Mouse (Mus musculus) gastrocnemius, postnatal 25 days (tissue): ENCODE measurements around the gene Sept11. TPM values are rescaled to one million over a fixed set of nuclear protein-coding genes. Genes with fewer than 3 reads are reported as not detected.

Experiments
- DNase-seq: peaks from one replicate; pipeline ENCODE4 v3.0.0; 2022
- total RNA-seq, 2 experiments: library from RNA; stranded (reverse); gene quantifications; 1 replicate in 1 of 2; 2 replicates in 1 of 2; pipeline ENCODE4 v1.2.3; 2021

Sept11 gene
- total RNA-seq, 2 experiments from 2014 or later: 75.1 to 79.4 TPM

GRCm38 (mm10) chr5:93093638-93094527 is 646 bp downstream of the Sept11 start:
- peak; percentile 40 for DNase-seq

DNA sequence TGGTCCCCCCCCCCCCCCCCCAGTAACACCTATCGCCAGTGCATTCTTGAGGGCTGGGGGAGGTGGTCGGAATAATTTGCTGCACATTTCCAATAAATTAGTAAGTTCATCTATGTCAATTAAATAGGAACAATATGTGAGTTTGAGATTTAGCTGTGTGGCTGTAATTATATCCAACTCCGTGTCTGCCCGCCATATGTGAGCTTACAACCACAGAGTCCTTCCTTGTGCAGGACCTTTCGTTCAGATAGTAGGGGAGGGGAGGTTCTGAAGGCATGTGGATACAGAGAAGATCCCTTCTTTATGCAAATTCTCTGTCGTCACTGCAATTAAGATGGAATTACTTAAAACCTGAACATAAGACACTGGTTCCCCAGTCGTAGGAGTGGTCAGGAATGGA is 2.1 kb downstream of the Sept11 start:
- no peak for DNase-seq

DNA sequence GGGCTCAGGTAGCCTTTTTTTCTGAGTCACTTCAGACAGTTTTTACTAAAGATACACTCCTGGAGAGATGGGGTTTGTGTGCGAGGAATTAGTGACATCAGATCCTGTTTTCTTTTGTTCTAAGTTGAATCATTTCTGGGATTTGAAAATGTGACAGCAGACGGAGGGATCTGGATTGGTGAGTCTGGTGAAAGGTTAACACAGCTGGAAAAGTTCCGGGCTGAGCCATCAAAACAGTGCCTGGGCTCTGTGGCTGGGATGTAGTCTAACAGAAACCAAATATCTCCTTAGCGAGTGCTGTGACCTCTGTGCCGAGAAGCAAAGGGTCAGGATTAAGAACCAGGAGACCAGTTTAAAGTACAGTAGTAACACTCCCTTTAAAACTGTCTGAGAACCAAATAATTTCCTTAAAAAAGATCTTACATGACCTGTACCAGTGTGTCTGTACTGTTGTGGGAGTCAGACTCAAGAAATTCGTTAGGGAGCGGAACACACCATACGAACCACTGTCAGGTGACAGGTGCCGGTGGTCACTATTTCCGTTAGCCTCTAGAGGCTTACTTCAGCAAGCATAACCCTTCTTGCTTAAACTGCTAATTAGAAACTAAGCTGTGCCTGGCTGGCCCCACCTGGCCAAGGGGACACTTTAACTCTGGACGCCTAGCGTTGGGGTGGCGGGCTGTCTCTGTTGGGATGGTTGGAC is 4.1 kb downstream of the Sept11 start:
- peak; percentile 24 for DNase-seq

DNA sequence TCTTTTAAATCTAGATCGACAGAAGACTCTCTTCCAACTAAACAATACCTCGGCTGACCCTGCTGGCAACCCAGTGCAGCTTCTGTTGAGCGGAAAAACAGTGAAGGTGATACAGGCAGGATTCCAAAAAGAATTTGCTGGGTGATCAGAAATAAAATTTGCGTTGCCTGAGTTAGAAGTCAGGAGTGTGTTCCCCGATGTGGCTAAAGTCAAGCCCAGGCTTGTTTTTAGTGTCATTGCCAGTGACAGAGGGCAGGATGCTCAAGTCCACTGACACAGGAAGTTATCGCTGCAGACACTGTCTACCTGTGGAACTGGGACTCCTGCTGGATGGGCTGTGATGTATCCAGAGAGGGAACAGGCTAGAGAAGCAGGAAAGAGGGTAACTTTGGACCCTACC is 5.0 kb downstream of the Sept11 start:
- no peak for DNase-seq

- no peak for DNase-seq
These were observed 5.6 kb downstream of the Sept11 start for GRCm38 (mm10) chr5:93098811-93099210.

DNA sequence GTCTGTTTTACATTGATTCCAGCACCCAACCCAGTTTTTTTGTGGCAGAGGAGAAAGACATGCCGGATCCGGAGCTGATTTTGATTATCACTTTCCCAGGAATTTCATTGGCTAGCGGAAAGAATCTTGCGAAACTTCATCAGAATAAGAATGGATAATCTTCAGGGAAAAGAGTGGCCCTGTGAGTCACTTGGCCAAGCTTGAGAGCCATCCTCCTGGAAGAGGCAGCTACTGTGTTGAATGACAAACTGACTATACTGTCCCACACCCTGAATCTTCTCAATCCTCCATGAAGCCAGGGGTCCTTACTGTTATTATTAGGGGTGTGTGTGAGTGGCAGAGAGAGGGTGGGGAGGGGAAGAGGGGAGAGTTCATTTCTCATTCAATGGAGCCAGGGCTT is 7.7 kb downstream of the Sept11 start:
- no peak for DNase-seq

DNA sequence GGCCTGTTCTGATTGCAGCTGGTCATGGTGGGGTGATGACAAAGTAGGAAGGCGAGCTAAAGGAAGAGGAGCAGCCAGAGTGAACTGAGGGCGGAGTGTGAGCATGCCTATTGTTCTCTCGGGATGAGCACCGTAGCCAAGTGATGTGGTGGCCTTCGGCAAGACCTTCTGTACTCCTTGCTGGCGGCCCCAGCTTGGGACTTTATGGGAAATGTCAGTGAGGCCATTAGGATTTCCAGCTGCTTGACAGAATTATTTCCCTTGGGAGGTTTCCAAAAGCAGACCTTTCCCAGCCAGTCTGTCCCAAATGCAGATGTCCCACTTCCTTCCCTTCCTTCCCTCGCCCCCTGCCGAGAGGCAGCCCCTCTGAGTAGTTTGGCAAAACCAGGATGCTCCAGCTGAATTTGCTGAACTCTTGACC is 8.1 kb downstream of the Sept11 start:
- peak; percentile 47 for DNase-seq

- DNase-seq: no peak
These were observed 10.4 kb downstream of the Sept11 start for GRCm38 (mm10) chr5:93103603-93104002.

DNA sequence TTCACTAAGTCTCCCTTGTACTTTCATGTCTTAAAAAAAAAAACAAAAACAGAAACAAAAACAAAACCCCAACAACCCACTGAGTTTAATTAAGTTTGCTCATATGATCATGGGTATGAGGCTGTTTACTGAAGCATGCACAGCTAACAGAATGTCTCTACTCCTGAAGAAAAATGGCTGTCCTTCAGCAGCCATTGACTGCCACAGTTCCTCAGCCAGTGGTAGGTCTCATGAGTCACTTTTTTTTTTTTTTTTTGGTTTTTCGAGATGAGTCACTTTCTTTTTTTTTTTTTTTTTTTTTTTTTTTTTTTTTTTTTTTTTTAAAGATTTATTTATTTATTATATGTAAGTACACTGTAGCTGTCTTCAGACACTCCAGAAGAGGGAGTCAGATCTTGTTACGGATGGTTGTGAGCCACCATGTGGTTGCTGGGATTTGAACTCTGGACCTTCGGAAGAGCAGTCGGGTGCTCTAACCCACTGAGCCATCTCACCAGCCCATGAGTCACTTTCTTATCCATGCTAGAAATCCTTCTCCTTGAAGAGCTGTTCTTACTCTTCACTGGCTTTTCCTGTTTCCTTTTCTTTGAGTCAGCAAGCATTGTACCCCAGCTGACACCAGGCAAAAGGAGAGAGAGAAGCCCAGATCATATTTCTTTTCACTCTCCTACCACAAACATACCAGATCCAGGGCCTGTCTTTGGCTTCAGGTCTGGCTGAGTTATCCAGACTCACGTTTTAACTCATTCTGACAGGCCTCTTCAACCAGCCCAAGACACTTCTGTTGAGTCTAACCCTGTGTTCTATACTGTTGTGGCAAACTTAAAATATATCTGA is 12.0 kb downstream of the Sept11 start:
- DNase-seq: no peak

DNA sequence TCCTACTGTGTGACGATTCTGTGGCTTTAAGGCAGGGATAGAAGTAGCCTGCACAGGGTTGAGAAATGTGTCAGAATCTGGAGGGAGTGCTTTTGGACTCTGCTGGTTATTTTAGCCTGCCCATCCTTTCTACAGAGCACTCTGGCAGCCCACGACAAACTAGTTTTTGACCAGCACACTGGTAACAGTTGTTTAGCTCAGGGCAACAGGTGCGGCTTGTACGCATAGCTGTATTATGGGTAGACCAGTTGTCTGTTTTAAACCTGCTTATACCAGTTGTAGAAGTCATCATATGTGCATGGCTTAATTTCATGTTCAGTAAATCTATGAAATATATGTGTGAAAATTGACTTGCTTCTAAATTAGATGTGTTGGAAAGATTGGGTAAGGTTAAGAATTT is 12.8 kb downstream of the Sept11 start:
- DNase-seq: no peak

DNA sequence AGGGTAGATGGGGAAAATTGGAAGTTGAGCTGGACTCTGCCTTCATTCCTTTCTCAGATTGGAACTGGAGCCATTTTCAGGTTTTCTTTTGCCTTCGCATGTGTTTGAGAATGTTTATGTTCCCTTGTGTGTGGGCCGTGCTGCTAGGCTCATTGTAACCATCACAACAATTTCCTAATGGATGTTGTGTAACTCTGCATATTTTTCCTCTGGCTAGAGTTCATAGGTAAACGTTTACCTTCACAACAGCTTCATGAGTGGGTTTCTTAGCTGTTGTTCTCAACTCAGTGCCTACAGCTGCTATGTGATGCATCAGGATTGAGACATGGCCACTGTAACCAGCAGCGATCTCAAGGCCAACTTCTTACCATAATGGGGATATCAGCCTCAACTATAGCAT is 15.5 kb downstream of the Sept11 start:
- DNase-seq: no peak

DNA sequence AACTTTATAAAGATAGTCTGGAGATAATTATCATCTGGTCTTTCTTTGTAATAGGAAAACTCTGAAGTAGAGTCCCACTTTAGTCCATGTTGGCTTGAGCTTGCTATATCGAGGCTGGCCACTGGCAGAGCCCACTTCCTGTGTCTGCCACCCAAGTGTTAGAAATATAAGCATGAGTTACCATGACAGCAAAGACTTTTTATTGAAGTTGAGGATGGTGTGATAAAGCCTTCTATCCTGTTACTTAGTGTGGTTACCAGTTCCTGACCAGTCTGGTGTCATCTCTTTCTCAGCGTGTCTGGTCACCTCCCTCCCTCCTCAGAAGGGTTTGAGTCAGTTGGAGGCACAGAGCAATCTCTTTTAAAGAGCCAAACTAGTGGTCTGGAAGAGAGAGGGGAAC is 16.3 kb downstream of the Sept11 start:
- DNase-seq: no peak

DNA sequence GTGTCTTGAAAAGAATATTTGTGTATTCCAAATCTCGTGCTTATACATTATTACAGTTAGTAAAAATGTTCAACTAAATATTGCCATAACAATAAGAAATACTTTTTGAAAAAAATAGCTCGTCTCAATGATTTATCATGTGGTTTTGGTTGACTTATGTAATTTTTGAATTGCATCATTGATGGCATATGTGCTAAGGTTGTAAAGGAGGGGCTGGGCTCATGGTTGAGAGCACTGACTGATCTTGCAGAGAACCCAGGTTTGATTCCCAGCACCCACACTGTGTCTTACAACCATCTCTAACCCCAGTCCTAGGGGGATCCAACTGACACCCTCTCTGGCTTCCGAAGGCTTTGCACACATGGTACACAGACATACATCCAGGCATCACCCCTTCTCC is 19.1 kb downstream of the Sept11 start:
- no peak for DNase-seq

- DNase-seq: no peak
These were observed 20.3 kb downstream of the Sept11 start for GRCm38 (mm10) chr5:93113517-93113916.

GRCm38 (mm10) chr5:93114515-93114914 is 21.3 kb downstream of the Sept11 start:
- peak; percentile 68 for DNase-seq

GRCm38 (mm10) chr5:93115059-93115458 is 21.8 kb downstream of the Sept11 start:
- no peak for DNase-seq

GRCm38 (mm10) chr5:93115854-93116253 is 22.6 kb downstream of the Sept11 start:
- DNase-seq: no peak

- DNase-seq: no peak
These were observed 24.4 kb downstream of the Sept11 start for GRCm38 (mm10) chr5:93117648-93118047.

GRCm38 (mm10) chr5:93121660-93122059 is 28.4 kb downstream of the Sept11 start:
- DNase-seq: no peak

GRCm38 (mm10) chr5:93124031-93124826 is 31.0 kb downstream of the Sept11 start:
- no peak for DNase-seq

DNA sequence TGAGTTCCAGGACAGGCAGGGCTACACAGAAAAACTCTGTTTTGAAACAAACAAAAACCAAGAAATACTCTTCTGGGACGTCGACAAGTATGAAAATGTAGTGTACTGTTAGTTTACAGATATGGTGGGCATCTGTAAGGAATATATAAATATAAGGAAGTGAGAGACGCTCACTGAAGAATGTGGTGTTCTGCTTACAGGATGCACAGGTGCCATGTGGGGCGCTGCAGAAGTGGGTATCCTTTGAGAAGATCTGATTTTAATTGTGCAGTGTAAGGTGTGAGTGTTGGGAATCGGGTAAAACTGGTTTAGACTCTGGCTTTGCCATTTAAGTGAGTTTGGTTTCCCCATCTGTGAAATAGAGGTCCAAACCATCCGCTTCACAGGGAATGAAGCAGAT is 32.1 kb downstream of the Sept11 start:
- DNase-seq: no peak
